Mouse (Mus musculus) adipocyte (in vitro differentiated cells): ENCODE data around the gene Bcl9.

ENCODE experiments used
- DNase-seq: peaks from one replicate; pipeline ENCODE4 v3.0.0-alpha.2; 2016; ENCODE audit warnings: low spot score

Bcl9 gene

DNA sequence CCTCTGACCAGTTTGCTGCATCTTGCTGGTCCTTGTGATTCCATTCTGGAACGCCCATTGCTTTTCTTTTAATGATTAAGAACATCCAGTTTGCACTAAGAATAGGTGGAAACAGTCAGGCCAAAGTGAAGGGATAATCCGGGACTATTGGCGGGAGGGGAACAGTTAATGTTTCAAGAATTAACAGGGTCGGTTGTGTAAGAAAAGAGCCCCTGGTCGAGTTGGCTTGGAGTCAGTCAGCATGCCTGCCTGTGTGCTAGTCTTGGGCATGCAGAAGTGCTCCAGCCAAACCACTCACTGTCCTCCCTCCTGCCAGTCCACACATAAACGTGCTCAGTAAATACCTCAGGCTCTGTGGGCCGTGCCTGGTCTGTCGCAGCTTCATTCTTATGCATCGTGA, 125.5 kb downstream of the Bcl9 start:
- peak; percentile 16 for DNase-seq

GRCm38 (mm10) chr3:97171531-97171930, 126.2 kb downstream of the Bcl9 start:
- no peak for DNase-seq

- no peak for DNase-seq
Measured at GRCm38 (mm10) chr3:97167126-97167525, 130.6 kb downstream of the Bcl9 start.

- no peak for DNase-seq
Measured at GRCm38 (mm10) chr3:97164477-97164876, 133.2 kb downstream of the Bcl9 start.

DNA sequence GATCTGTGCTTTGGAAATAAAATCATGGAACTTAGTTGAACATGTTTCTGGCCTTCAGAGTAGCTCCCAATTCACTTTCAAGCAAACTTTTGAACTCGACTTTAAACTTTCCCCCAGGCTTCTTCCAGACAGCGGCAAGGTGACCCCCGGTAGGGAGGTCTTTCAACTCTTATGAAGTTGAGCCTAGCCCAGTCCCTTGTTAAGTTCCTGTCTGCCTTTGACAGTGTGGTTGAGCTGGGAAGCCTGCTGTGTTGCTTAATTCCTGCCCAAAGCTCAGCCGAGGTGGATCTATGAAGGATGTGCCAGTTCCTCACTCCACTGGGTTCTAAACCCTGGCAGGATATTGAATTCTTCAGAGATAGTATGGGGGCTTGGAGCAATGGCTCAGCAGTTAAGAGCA, 135.9 kb downstream of the Bcl9 start:
- DNase-seq: no peak

DNA sequence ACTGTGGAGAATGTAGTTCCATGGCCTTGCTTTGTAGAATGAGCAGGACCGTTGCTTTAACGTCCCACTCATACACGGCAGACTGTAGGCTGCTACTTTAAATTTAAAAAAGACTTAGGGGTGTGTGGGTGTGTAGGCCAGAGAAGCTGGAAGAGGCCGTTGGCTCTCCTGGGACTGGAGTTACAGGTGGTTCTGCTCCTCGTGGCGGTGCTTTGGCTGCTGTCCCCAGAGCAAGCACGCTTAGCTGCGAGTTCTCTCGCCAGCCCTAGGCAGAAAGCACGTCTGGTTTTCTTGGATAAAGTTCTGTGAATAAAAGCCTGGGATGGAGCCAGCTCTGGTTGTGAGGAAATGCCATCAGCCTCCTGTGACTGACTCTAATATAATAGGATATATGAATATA, 136.8 kb downstream of the Bcl9 start:
- peak; percentile 57 for DNase-seq

- DNase-seq: no peak
Measured at GRCm38 (mm10) chr3:97159986-97160385, 137.7 kb downstream of the Bcl9 start.

DNA sequence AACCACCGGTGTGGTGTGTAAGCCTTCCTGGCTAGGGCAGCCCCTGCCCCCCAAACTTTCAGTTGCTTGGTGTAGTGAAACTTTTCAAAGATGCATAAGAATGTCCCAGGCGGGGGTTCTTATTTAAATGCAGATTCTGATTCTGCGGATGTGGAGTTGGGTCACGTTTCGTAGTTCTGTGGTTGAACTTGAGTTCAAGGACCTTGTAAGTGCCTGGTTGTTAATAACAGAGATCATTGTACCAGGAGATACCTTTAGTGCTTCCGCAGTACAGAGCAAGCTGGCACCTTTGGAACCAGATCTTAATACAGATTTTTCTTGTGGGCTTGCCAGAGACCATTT, 138.2 kb downstream of the Bcl9 start:
- DNase-seq: no peak

DNA sequence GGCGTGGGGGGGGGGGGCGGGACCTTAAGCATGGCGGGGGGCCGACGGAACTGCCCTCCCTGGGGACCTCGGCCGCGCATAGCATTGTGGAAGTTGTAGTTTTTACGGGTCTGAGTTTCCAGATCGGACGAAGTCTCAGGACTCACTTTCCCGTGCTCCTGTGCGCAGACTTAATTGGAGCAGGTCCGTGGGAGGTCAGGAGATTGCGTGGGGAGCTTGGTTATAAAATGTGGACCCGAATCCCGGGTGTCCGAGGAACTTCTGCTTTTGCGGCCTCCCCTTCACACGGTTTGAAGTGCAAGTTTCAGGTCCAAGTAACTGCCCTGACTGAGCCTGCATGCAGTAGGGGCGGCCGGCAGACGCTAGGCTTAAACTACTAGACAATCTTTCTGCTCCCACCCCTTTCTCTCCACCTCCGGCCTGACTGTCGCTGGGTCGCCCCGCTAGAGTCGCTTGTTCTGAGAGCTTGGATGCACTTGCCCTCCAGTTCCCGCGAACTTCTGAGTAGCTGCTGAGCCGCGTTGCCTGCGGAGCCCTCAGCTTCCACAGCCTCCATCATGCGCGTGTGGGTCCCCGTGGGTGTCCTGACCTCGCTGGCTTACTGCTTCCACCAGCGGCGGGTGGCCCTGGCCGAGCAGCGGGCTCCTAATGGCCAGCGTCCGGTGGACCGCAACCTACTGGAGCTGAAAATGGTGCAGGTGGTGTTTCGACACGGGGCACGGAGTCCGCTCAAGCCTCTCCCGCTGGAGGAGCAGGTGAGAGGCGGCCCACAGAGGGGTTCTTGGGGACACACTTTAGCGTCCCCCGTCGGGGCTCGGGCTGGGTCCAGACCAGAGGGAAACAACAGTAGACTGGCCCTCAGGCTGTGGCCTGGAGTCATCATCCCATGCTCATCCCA, 138.9 kb downstream of the Bcl9 start, which contains the start of gene Acp6:
TSS of gene Acp6 (plus strand) at position 167 of the 898 bp plus-strand sequence.
- DNase-seq: peak; percentile 86

DNA sequence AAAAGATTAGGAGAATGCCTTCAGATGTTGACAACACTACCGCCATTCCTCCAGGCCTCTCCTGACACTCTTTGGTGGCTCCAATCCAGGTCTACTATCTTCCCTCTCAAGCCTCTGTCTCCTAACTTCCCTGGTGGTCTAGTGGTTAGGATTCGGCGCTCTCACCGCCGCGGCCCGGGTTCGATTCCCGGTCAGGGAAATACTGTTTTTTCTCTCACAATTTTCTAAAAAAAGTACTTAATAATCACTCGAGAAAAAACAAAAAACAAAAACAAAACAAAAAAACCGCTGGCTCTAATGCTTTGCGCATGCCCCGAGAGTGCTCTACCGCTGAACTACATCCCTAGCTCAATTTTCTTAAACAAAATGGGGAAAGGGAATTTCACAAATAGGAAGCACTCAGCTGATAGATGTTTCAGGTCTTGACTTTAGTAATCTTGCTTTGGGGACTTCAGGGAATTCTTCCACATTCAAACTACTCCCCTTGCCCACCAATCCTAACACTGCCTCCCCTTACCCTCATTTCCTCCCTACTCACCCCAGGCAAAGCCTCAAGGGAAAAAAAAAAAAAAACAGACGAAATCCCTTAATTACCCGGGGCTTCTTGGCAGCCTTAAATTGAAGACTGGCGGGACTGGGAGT, 139.6 kb downstream of the Bcl9 start:
- DNase-seq: peak; percentile 57

- no peak for DNase-seq
Measured at GRCm38 (mm10) chr3:97157308-97157707, 140.4 kb downstream of the Bcl9 start.

GRCm38 (mm10) chr3:97156431-97156830, 141.3 kb downstream of the Bcl9 start:
- DNase-seq: no peak
